Mouse (Mus musculus) forebrain, embryonic 13.5 days (tissue): ENCODE data around the gene Cadps2. TPM values are rescaled to one million over a fixed set of nuclear protein-coding genes. Genes with fewer than 3 reads are reported as not detected.

Source experiments
- ATAC-seq: fragments of 200-750 bp; cut with Nextera tagmentation; 2 replicates; pipeline ENCODE4 v1.8.0; 2017
- H3K27ac ChIP-seq: fragments of 300-500 bp; sonication (generic); 2 replicates; pipeline ENCODE4 v1.5.1; 2015; ENCODE audit warnings: inconsistent platforms, mild to moderate bottlenecking, moderate library complexity
- H3K27me3 ChIP-seq: fragments of 300-500 bp; sonication (generic); 2 replicates; pipeline ENCODE4 v1.6.1; 2015; ENCODE audit warnings: mild to moderate bottlenecking, inconsistent platforms
- H3K36me3 ChIP-seq: fragments of 300-500 bp; sonication (generic); 2 replicates; pipeline ENCODE4 v1.6.1; 2015; ENCODE audit warnings: mild to moderate bottlenecking, inconsistent platforms; ENCODE audit not compliant: poor library complexity, severe bottlenecking
- H3K4me1 ChIP-seq: fragments of 300-500 bp; sonication (generic); 2 replicates; pipeline ENCODE4 v1.6.1; 2015; ENCODE audit warnings: inconsistent platforms
- H3K4me2 ChIP-seq: fragments of 300-500 bp; sonication (generic); 2 replicates; pipeline ENCODE4 v1.6.1; 2015; ENCODE audit warnings: inconsistent platforms, mild to moderate bottlenecking, moderate library complexity
- H3K4me3 ChIP-seq: fragments of 300-500 bp; sonication (generic); 2 replicates; pipeline ENCODE4 v1.5.1; 2015; ENCODE audit warnings: mild to moderate bottlenecking, inconsistent platforms
- H3K9ac ChIP-seq: fragments of 300-500 bp; sonication (generic); 2 replicates; pipeline ENCODE4 v1.6.1; 2015; ENCODE audit warnings: mild to moderate bottlenecking, inconsistent platforms
- H3K9me3 ChIP-seq: fragments of 300-500 bp; sonication (generic); replicated peaks from 2 replicates; pipeline ENCODE4 v1.6.1; 2016; ENCODE audit warnings: inconsistent platforms
- WGBS: fragments of 180-500 bp; shearing (Covaris S2); methylation state at CpG from one replicate; pipeline ENCODE4 v1.1.7; 2015; 5-methylcytosine and 5-hydroxymethylcytosine counted together
- polyA plus RNA-seq: library from polyadenylated mRNA; unstranded; fragments of >200 nt; fragmentation: Nextera tagmentation; extraction: Ambion mirVana; gene quantifications from 2 replicates; pipeline ENCODE4 v1.2.1, GENCODE M21; 2015

Cadps2 gene
- polyA plus RNA-seq, 1 experiment from 2014 or later = 3.2 TPM

GRCm38 (mm10) chr6:23247512-23248312, 591.5 kb downstream of the Cadps2 start:
- no peaks in the 10 kb centered on the region for H3K9me3 ChIP-seq
- peaks cover 82% of the 10 kb centered on the region for H3K27me3 ChIP-seq
- peak overlapping the region; percentile 49 for H3K4me3 ChIP-seq
- peak overlapping the region; percentile 63 for H3K27ac ChIP-seq
- no peaks in the 10 kb centered on the region for H3K36me3 ChIP-seq
- peaks cover 43% of the 10 kb centered on the region for H3K4me1 ChIP-seq
- peak overlapping the region; percentile 78 for H3K4me2 ChIP-seq
- ATAC-seq = no peak
- under 1% methylated on average over 61 of the region's 61 CpGs for WGBS
- peak overlapping the region; percentile 62 for H3K9ac ChIP-seq

- Histone ChIP-seq H3K9ac (peak overlapping the region; percentile 62), H3K27ac (peak overlapping the region; percentile 63; the same call in 1 of the 2 replicates), H3K4me2 (peak overlapping the region; percentile 78), H3K4me1 (peaks cover 43% of the 10 kb centered on the region), H3K4me3 (peak overlapping the region; percentile 49), H3K27me3 (peaks cover 83% of the 10 kb centered on the region), H3K36me3 (no peaks in the 10 kb centered on the region), H3K9me3 (no peaks in the 10 kb centered on the region)
- ATAC-seq = no peak
- 2% methylated on average over 23 of the region's 23 CpGs for WGBS
These were observed 592.3 kb downstream of the Cadps2 start for GRCm38 (mm10) chr6:23246790-23247511.

GRCm38 (mm10) chr6:23246061-23246789, 593.0 kb downstream of the Cadps2 start:
- H3K4me1 ChIP-seq = peaks cover 43% of the 10 kb centered on the region
- peak overlapping the region; percentile 49 for H3K4me3 ChIP-seq
- WGBS = 4% methylated on average over 17 of the region's 17 CpGs
- H3K27ac ChIP-seq = no peak overlapping the region; the same call in 1 of the 2 replicates
- no peak for ATAC-seq
- H3K9ac ChIP-seq = peak overlapping the region; percentile 62
- peak overlapping the region; percentile 78 for H3K4me2 ChIP-seq
- H3K27me3 ChIP-seq = peaks cover 85% of the 10 kb centered on the region
- H3K36me3 ChIP-seq = no peaks in the 10 kb centered on the region
- H3K9me3 ChIP-seq = no peaks in the 10 kb centered on the region

GRCm38 (mm10) chr6:23245545-23246011, 593.6 kb downstream of the Cadps2 start:
- H3K4me2 ChIP-seq = peak overlapping the region; percentile 78
- peak overlapping the region; percentile 51 for H3K9ac ChIP-seq
- no peaks in the 10 kb centered on the region for H3K9me3 ChIP-seq
- H3K36me3 ChIP-seq = no peaks in the 10 kb centered on the region
- H3K27me3 ChIP-seq = peaks cover 89% of the 10 kb centered on the region
- WGBS = 4% methylated on average over 23 of the region's 23 CpGs
- H3K4me3 ChIP-seq = peak overlapping the region; percentile 49
- no peak for ATAC-seq
- H3K27ac ChIP-seq = 0 out of 2 replicates have a peak overlapping the region, but pooled peaks have one; percentile 5
- H3K4me1 ChIP-seq = peaks cover 43% of the 10 kb centered on the region

GRCm38 (mm10) chr6:23245121-23245520, 594.1 kb downstream of the Cadps2 start:
- Histone ChIP-seq H3K4me3 (peak overlapping the region; percentile 49), H3K9me3 (no peaks in the 10 kb centered on the region), H3K4me1 (peaks cover 40% of the 10 kb centered on the region), H3K27me3 (peaks cover 89% of the 10 kb centered on the region), H3K9ac (peak overlapping the region; percentile 51; the same call in 1 of the 2 replicates), H3K36me3 (no peaks in the 10 kb centered on the region), H3K27ac (no peak overlapping the region), H3K4me2 (peak overlapping the region; percentile 78)
- ATAC-seq = no peak
- 15% methylated on average over 9 of the region's 9 CpGs for WGBS

GRCm38 (mm10) chr6:23243821-23244760, 595.1 kb downstream of the Cadps2 start:
- peaks cover 31% of the 10 kb centered on the region for H3K4me1 ChIP-seq
- H3K36me3 ChIP-seq = no peaks in the 10 kb centered on the region
- peak overlapping the region; percentile 33 for H3K4me2 ChIP-seq
- H3K9me3 ChIP-seq = no peaks in the 10 kb centered on the region
- WGBS = 6% methylated on average over 15 of the region's 15 CpGs
- H3K27me3 ChIP-seq = peaks cover 91% of the 10 kb centered on the region
- H3K9ac ChIP-seq = no peak overlapping the region
- H3K4me3 ChIP-seq = no peak overlapping the region
- ATAC-seq = peak; percentile 90
- H3K27ac ChIP-seq = no peak overlapping the region

Other genes starting within 250 kb of the Cadps2 start
- gene Rnf133, start 189.1 kb downstream of the Cadps2 start, polyA plus RNA-seq = not detected in 2 replicates
- not detected in 2 replicates for gene Rnf148, start 184.3 kb downstream of the Cadps2 start, polyA plus RNA-seq
- not detected in 2 replicates for gene Tas2r118, start 130.6 kb upstream of the Cadps2 start, polyA plus RNA-seq